Mouse (Mus musculus) embryonic facial prominence, embryonic 14.5 days (tissue): Measurements from ENCODE around the gene Cacna1i. TPM values are rescaled to one million over a fixed set of nuclear protein-coding genes. Genes with fewer than 3 reads are reported as not detected.

Source experiments
- polyA plus RNA-seq: library from polyadenylated mRNA; unstranded; fragments of >200 nt; fragmentation: Nextera tagmentation; extraction: Ambion mirVana; gene quantifications from 2 replicates; pipeline ENCODE4 v1.2.1, GENCODE M21; 2014

Gene Cacna1i
- polyA plus RNA-seq, 1 experiment from 2014 or later = 0.06 TPM

Other genes with a start within 250 kb of the Cacna1i start
- 10.3 and 10.5 TPM in 2 replicates for gene Syngr1, start 195.9 kb upstream of the Cacna1i start, polyA plus RNA-seq
- 1,242 and 1,346 TPM in 2 replicates for gene Rpl3, start 195.4 kb upstream of the Cacna1i start, polyA plus RNA-seq
- 27.6 and 36.3 TPM in 2 replicates for gene Tab1, start 154.1 kb upstream of the Cacna1i start, polyA plus RNA-seq
- 7.3 and 7.8 TPM in 2 replicates for gene Mgat3, start 113.5 kb upstream of the Cacna1i start, polyA plus RNA-seq
- 27.9 and 30.0 TPM in 2 replicates for gene Mief1, start 53.2 kb upstream of the Cacna1i start, polyA plus RNA-seq
- gene AC140267.1, start 51.4 kb upstream of the Cacna1i start, polyA plus RNA-seq = not detected in 2 replicates
- 132 and 140 TPM in 2 replicates for gene Atf4, start 32.1 kb upstream of the Cacna1i start, polyA plus RNA-seq
- gene Rps19bp1, start 22.9 kb upstream of the Cacna1i start, polyA plus RNA-seq = 52.6 and 55.0 TPM in 2 replicates